Mouse (Mus musculus) ES-E14 (cell line): ENCODE data around the gene Nxpe4.
A peak's percentile ranks its signal among the peaks of the same experiment; 100 is the strongest.

ENCODE experiments used
- CHD2 ChIP-seq: IDR thresholded peaks from 2 replicates; pipeline ENCODE4 v1.6.1; 2014; ENCODE audit warnings: mild to moderate bottlenecking, low read depth, low read length, inconsistent platforms
- MAFK ChIP-seq: IDR thresholded peaks from 2 replicates; pipeline ENCODE4 v1.6.1; 2014; ENCODE audit warnings: mild to moderate bottlenecking, low read depth, low read length, inconsistent platforms; ENCODE audit not compliant: insufficient read depth
- ZNF384 ChIP-seq: IDR thresholded peaks from 2 replicates; pipeline ENCODE4 v1.6.1; 2012; ENCODE audit warnings: low read depth, low read length, inconsistent platforms

DNA sequence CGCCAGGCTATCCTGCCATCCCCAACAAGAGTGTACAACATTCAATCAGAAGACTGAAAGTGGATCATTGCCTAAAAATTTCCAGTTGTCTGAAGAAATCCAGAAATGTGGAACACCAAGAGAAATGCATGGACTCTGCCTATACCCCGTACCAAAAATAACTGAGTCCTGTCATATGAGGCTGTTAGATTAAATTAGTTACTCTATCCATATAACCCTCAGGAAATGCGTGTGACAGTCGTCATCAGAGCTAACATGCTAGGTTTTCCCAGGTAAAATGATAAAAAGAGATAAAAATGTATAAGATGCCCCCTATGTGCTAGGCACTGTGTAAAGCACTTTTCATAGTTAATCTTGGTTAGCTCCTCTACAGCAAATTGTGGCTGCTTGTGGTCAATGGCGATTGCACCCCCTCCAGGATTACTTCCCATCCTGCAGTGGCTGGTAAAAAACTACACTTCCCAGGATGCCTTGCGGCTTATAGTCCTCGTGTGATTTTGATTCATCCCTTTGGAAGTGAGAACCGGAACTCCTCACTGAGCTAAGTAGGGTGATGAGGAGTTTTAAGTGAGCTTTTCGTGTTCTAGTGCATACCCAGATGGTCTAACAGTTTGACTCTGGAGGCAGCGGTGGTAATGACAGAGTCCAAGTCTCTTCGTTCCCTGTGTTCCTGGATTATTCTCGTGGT, at the start of gene Nxpe4:
- peak; percentile 89 for TF ChIP-seq CHD2
- no peak for TF ChIP-seq MAFK
- no peak for TF ChIP-seq ZNF384
